Mouse (Mus musculus): Measurements from ENCODE around the gene Vps51. TPM values are rescaled to one million over a fixed set of nuclear protein-coding genes. Genes with fewer than 3 reads are reported as not detected.

Vps51 gene
- polyA plus RNA-seq, 1 experiment from 2014 or later = 35.6 TPM

DNA sequence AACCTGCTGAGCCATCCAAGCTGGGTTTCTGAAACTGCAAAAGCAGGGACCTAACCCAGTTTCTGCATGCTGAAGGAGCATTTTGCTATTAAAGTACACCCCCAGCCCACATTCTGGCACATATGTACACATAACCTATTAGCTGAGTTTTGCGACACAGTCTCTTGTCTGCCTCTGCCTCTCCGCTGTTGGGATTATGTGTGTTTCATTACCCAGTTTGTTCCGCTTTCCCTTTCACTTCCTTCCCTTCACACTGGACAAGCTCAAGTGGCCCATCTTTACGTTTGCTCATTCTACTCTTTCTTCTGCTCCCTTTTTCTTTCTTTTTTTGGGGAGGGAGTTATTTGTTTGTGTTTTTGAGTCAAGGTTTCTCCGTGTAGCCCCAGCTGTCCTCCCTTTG is 3.1 kb downstream of the Vps51 start:
- ATAC-seq (replicated peaks; ENCODE audit: insufficient number of reproducible peaks, insufficient read depth, low FRiP score, low read depth) = no peak
- WGBS = 85% methylated on average over 5 of the region's 5 CpGs

DNA sequence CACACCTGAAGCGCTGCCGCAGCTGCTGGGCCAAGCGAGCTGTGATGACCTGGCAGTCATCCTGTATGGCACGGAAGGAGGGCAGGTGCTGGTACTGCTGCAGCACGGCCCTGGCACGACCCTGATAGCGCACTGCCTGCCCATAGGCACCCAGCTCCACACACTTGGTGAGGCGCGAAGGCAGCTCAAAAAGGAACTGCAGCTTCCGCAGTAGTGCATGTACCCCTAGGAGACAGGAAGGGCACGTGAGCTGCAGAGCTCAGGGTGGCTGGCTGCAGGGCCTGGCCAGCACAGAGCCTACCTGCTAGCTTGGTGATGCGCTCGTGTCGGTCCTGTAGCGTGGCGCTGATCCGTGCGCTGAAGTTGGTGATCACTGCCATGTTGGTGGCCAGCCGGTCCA is 5.8 kb downstream of the Vps51 start:
- peaks cover 44% of the 10 kb centered on the region; the same call in 1 of the 2 replicates for H3K36me3 ChIP-seq

More for the DNA sequence above, 3.1 kb downstream of the Vps51 start:
- H3K4me2 ChIP-seq = no peak overlapping the region
- H3K4me3 ChIP-seq = no peak overlapping the region
- H3K9ac ChIP-seq = no peak overlapping the region
- H3K36me3 ChIP-seq = peaks cover 40% of the 10 kb centered on the region; the same call in 1 of the 2 replicates
- no peaks in the 10 kb centered on the region for H3K27me3 ChIP-seq
- H3K9me3 ChIP-seq (replicated peaks) = no peaks in the 10 kb centered on the region
- H3K4me1 ChIP-seq (replicated peaks) = peaks cover 16% of the 10 kb centered on the region
- H3K27ac ChIP-seq = no peak overlapping the region

DNA sequence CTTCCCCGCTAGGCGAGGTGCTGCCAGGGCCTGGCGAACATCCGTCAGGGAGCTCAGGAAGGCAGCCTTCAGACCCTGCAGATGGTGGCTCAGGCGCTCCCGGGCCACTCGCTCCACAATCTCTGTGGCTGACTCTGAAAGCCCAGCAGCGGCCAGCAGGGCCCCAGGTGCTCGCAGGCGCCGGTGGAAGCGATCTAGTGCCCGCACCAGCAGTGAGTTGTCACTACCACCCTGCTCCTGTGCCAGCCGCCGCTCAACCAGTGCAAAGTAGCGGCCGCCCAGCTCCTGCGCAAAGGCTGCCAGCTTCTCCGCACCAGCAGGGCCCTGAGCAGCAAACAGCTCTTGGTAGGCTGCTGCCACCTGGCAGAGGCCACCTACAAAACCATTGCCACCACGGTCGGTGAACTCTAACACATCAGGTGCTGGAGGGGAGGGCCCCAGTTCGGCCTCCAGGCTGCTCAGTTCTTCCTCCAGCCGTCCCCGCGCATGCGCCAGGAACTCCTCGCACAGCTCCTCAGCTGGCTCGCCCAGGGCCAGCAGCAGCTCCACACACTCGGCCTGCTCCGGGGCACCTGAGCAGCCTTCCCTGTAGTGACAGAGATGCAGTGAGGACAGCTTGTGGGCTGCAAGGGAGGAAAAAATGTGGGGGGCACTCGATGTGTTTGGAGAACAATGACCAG is 6.3 kb downstream of the Vps51 start:
- 85% methylated on average over 31 of the region's 31 CpGs for WGBS
- Histone ChIP-seq H3K4me1 (replicated peaks) (peaks cover 24% of the 10 kb centered on the region), H3K36me3 (peaks cover 44% of the 10 kb centered on the region; the same call in 1 of the 2 replicates)

More for the DNA sequence above, 5.8 kb downstream of the Vps51 start:
- Histone ChIP-seq H3K4me2 (no peak overlapping the region), H3K9ac (no peak overlapping the region), H3K9me3 (replicated peaks) (no peaks in the 10 kb centered on the region), H3K4me1 (replicated peaks) (peaks cover 28% of the 10 kb centered on the region), H3K27ac (no peak overlapping the region), H3K4me3 (no peak overlapping the region), H3K27me3 (no peaks in the 10 kb centered on the region)
- WGBS = 91% methylated on average over 19 of the region's 19 CpGs
- ATAC-seq (replicated peaks; ENCODE audit: insufficient number of reproducible peaks, insufficient read depth, low FRiP score, low read depth) = no peak

DNA sequence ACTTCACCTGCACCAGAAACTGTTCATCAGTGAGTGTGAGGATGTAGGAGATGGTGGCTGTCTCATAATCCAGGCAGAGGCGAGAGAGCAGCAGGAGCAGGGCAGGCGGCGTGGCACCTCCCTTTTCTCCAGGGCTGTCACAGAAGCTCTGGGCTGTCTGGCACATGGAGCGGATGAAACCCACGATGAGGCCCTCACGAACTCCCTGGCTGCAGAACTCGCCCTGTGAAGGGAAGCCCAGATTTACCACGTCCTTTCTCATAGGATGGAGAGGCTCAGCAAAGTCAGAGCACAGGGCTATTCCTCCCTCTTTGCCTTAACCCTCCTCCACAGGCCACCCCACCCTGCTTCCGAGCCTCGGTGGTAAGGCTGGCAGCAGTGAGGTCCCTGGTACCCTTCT is 7.2 kb downstream of the Vps51 start:
- no peak for ATAC-seq (replicated peaks; ENCODE audit: insufficient number of reproducible peaks, insufficient read depth, low FRiP score, low read depth)
- H3K9ac ChIP-seq = no peak overlapping the region
- H3K36me3 ChIP-seq = peaks cover 40% of the 10 kb centered on the region; the same call in 1 of the 2 replicates
- H3K27me3 ChIP-seq = no peaks in the 10 kb centered on the region
- no peak overlapping the region for H3K27ac ChIP-seq
- H3K4me3 ChIP-seq = no peak overlapping the region
- H3K4me1 ChIP-seq (replicated peaks) = peaks cover 20% of the 10 kb centered on the region
- H3K9me3 ChIP-seq (replicated peaks) = no peaks in the 10 kb centered on the region
- H3K4me2 ChIP-seq = no peak overlapping the region
- WGBS = 88% methylated on average over 10 of the region's 10 CpGs

More for the DNA sequence above, 6.3 kb downstream of the Vps51 start:
- H3K27ac ChIP-seq = no peak overlapping the region
- no peak overlapping the region for H3K9ac ChIP-seq
- no peaks in the 10 kb centered on the region for H3K9me3 ChIP-seq (replicated peaks)
- H3K27me3 ChIP-seq = no peaks in the 10 kb centered on the region
- H3K4me3 ChIP-seq = no peak overlapping the region
- no peak overlapping the region for H3K4me2 ChIP-seq
- no peak for ATAC-seq (replicated peaks; ENCODE audit: insufficient number of reproducible peaks, insufficient read depth, low FRiP score, low read depth)

DNA sequence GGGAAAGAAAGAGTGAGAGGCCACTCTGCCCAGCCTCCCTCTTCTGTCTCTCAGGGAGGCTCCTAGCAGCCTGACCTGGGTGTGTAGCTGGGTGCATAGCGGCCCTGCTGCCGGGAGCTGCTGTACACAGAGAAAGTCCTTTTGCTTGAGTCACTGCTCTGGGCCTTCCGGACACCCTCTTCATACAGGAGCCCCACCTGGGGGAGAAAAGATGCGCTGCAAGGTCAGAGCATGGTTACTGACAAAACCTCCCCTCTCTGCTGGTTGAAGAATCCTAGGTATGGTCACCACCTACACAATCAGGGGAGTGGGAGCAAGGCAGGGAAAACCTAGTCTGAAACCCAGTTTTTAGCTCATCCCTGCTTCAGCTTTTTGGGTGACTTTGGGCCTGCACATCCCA is 8.1 kb downstream of the Vps51 start:
- Histone ChIP-seq H3K4me1 (replicated peaks) (peaks cover 20% of the 10 kb centered on the region), H3K36me3 (peaks cover 32% of the 10 kb centered on the region; the same call in 1 of the 2 replicates), H3K9ac (no peak overlapping the region), H3K27me3 (no peaks in the 10 kb centered on the region), H3K4me2 (no peak overlapping the region), H3K4me3 (no peak overlapping the region), H3K27ac (no peak overlapping the region), H3K9me3 (replicated peaks) (no peaks in the 10 kb centered on the region)
- no peak for ATAC-seq (replicated peaks; ENCODE audit: insufficient number of reproducible peaks, insufficient read depth, low FRiP score, low read depth)
- 66% methylated on average over 4 of the region's 4 CpGs for WGBS

DNA sequence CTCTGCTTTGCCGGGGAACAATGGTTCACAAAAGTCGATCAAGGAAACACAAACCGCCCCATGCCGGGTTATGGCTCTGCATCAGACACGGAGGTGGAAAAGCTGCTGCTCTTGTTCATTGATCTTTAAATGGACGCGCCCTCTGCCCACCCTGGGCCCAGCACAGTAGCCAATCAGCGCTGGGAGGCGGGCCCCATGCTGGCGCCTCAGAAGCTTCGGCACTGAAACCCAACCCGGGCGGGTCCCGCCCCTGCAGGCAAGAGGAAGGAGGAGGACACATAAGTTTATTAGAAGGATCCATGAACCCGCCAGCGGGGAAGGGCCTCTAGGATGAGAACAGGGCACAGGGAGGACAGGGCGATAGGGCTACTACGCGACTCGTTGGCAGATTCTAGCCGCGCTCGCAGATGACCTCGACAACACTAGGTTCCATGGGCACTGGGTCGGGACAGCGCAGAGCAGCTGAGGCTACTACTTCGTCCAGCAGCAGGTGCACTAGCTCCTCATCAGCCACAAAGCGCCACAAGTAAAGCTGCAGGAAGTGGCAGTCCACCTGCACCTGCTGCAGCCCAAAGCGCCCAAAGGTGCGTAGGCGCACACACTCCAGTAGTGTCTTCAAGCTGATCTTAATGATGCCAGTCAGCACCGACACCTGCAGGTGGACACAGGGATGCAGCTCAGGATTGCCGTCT is 9.2 kb downstream of the Vps51 start, which contains the start of gene Tm7sf2:
TSS of gene Tm7sf2 (minus strand) at position 650 of the 692 bp plus-strand sequence.
- WGBS = 12% methylated on average over 33 of the region's 33 CpGs
- peak; percentile 88 for ATAC-seq (replicated peaks; ENCODE audit: insufficient number of reproducible peaks, insufficient read depth, low FRiP score, low read depth)

DNA sequence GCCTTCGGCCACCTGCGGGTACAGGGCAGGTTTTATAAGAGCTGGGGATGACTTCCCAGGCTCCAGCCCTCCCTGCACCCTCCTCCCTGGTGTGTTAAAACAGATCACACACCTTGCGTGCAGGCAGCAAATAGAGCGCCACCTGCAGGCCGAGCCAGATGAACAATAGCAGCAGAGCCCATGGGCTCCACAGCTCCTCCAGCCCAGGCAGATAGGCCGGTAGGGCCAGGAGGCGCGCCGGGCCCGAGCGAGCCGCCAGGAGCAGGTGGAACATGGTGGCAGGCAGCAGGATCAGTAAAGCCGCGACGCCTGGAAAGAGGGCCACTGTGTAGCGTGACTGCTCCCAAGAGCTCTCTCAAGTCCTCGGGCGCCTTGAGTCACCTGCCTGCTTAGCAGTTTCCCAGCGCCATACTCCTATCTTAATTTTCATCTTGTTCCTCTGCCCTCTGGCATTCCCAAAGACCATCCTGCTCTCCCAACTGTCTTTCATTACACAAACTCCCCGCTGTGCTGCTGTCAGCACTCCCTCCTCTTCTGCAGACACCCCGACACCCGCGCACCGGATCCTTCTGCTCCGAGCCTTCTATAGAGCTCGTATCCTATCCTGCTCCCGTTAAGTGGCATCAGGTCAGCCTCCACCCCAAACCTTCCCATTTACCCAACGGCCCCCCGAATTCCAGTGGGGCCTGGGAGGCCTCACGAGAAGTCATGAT is 9.9 kb downstream of the Vps51 start:
- peak; percentile 54 for ATAC-seq (replicated peaks; ENCODE audit: insufficient number of reproducible peaks, insufficient read depth, low FRiP score, low read depth)
- H3K9ac ChIP-seq = peak overlapping the region; percentile 49
- H3K36me3 ChIP-seq = peaks cover 28% of the 10 kb centered on the region; the same call in 1 of the 2 replicates
- peak overlapping the region; percentile 50 for H3K4me3 ChIP-seq
- peaks cover 30% of the 10 kb centered on the region for H3K4me1 ChIP-seq (replicated peaks)
- peak overlapping the region; percentile 50 for H3K27ac ChIP-seq
- no peaks in the 10 kb centered on the region for H3K27me3 ChIP-seq
- H3K4me2 ChIP-seq = peak overlapping the region; percentile 91
- H3K9me3 ChIP-seq (replicated peaks) = no peaks in the 10 kb centered on the region
- WGBS = 1% methylated on average over 30 of the region's 30 CpGs

More for the DNA sequence above, 9.2 kb downstream of the Vps51 start, which contains the start of gene Tm7sf2:
- Histone ChIP-seq H3K27me3 (no peaks in the 10 kb centered on the region), H3K9ac (peak within 1 kb of the TSS; percentile 49), H3K4me1 (replicated peaks) (peaks cover 23% of the 10 kb centered on the region), H3K27ac (peak within 1 kb of the TSS; percentile 50), H3K4me3 (peak within 1 kb of the TSS; percentile 50), H3K4me2 (peak within 1 kb of the TSS; percentile 91), H3K36me3 (peaks cover 28% of the 10 kb centered on the region; the same call in 1 of the 2 replicates), H3K9me3 (replicated peaks) (no peaks in the 10 kb centered on the region)

DNA sequence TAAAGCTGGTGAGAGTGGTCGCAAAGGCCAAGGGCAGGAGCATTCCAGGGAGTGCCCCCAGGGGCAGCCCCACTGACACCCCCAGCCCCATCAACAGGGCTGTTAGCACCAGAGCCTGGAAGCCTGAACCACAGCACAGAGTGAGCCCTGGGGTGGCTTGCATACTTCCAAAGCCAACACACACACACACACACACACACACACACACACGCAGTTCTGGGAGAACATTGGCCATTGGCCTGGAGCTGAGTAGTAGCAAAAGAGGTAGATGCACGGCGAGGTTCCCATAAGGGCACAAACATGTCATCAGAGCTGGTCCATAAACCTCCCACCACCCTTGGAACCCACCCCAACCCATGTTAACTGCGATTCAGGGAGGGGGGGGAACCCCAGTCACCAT is 10.5 kb downstream of the Vps51 start:
- Histone ChIP-seq H3K4me3 (peak overlapping the region; percentile 50), H3K27me3 (no peaks in the 10 kb centered on the region), H3K4me1 (replicated peaks) (peaks cover 32% of the 10 kb centered on the region), H3K36me3 (peaks cover 28% of the 10 kb centered on the region; the same call in 1 of the 2 replicates), H3K27ac (peak overlapping the region; percentile 50), H3K4me2 (peak overlapping the region; percentile 91), H3K9me3 (replicated peaks) (no peaks in the 10 kb centered on the region), H3K9ac (peak overlapping the region; percentile 49; the same call in 1 of the 2 replicates)
- ATAC-seq (replicated peaks; ENCODE audit: insufficient number of reproducible peaks, insufficient read depth, low FRiP score, low read depth) = no peak
- WGBS = 22% methylated on average over 5 of the region's 5 CpGs

DNA sequence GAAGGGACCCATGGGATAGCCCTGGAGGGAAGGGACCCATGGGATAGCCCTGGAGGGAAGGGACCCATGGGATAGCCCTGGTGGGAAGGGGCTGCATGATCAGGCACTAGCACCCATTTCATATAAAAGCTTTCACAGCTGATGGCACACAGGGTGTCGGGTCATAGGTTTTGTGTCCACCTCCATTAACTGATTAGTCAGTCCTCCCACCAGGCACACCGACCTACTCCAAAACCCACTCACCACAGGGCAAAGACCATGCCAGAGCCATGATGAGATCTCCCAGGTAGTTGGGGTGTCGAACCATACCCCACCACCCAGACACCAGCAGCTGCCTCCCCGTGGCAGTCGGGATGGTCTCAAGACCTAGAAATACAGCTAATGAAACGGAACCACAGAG is 13.9 kb downstream of the Vps51 start:
- H3K9ac ChIP-seq = peak overlapping the region; percentile 19; the same call in 1 of the 2 replicates

DNA sequence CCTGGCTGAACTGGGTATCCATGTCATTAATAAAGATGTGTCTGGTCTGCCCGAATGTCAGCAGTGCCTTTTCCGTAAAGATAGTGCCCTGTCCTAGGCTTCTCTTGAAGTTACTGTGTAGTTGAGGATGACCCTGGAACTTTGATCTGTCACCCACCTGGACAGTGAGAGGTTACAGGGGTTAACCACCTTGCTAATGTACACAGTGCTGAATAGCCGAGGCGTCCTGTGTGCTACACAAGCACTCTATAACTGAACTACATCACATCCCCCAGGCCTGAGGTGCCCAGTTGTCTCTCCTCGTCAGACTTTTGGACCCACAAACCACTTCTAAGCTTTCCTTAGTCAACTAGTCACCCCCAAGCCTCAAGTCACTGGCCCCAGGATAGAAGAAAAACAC is 14.6 kb downstream of the Vps51 start:
- peak overlapping the region; percentile 81 for H3K9ac ChIP-seq
- ATAC-seq (replicated peaks; ENCODE audit: insufficient number of reproducible peaks, insufficient read depth, low FRiP score, low read depth) = no peak

More for the DNA sequence above, 13.9 kb downstream of the Vps51 start:
- Histone ChIP-seq H3K4me1 (replicated peaks) (peaks cover 42% of the 10 kb centered on the region), H3K4me2 (peak overlapping the region; percentile 89; the same call in 1 of the 2 replicates), H3K9me3 (replicated peaks) (no peaks in the 10 kb centered on the region), H3K27ac (no peak overlapping the region), H3K4me3 (0 out of 2 replicates have a peak overlapping the region, but pooled peaks have one; percentile 62), H3K36me3 (peaks cover 14% of the 10 kb centered on the region), H3K27me3 (no peaks in the 10 kb centered on the region)
- whole genome bisulfite sequencing = 91% methylated on average over 6 of the region's 6 CpGs
- ATAC-seq (replicated peaks; ENCODE audit: insufficient number of reproducible peaks, insufficient read depth, low FRiP score, low read depth) = no peak

More for the DNA sequence above, 14.6 kb downstream of the Vps51 start:
- peak overlapping the region; percentile 62 for H3K4me3 ChIP-seq
- H3K36me3 ChIP-seq = peaks cover 14% of the 10 kb centered on the region
- H3K4me2 ChIP-seq = peak overlapping the region; percentile 89
- peak overlapping the region; percentile 88 for H3K27ac ChIP-seq
- H3K27me3 ChIP-seq = no peaks in the 10 kb centered on the region
- no peaks in the 10 kb centered on the region for H3K9me3 ChIP-seq (replicated peaks)
- WGBS = 61% methylated on average over 5 of the region's 5 CpGs
- H3K4me1 ChIP-seq (replicated peaks) = peaks cover 36% of the 10 kb centered on the region

Data from heart, embryonic 15.5 days (tissue).